Mouse (Mus musculus) liver, postnatal 0 days (tissue): ENCODE measurements at regions not wholly inside any gene's neighbourhood (a gene's known extent, or its start where the extent isn't known, plus 50 kb on each side); places are given as distances from the start of the nearest gene placed in this dataset.
"Not testable (repeated sequence)": the region's sequence is repeated elsewhere in the genome, so short reads cannot be mapped to it uniquely, and the experiment has no call there.

ENCODE experiments used
- ATAC-seq: fragments of 200-750 bp; cut with Nextera tagmentation; 2 replicates; pipeline ENCODE4 v1.8.0; 2017; ENCODE audit warnings: mild to moderate bottlenecking, moderate library complexity
- DNase-seq: peaks from one replicate; pipeline ENCODE4 v3.0.0-alpha.2; 2016
- H3K27ac ChIP-seq: fragments of 300-500 bp; sonication (generic); 2 replicates; pipeline ENCODE4 v1.5.1; 2014; ENCODE audit warnings: antibody characterized with exemption, moderate library complexity, mild to moderate bottlenecking, low read depth
- H3K27me3 ChIP-seq: fragments of 300-500 bp; sonication (generic); 2 replicates; pipeline ENCODE4 v1.6.1; 2014; ENCODE audit warnings: low read length, control low read depth, mixed read lengths; ENCODE audit not compliant: insufficient read depth
- H3K36me3 ChIP-seq: fragments of 300-500 bp; sonication (generic); replicated peaks from 2 replicates; pipeline ENCODE4 v1.6.1; 2014; ENCODE audit warnings: mild to moderate bottlenecking, control low read depth, low read length, moderate library complexity, mixed read lengths; ENCODE audit not compliant: insufficient read depth
- H3K4me1 ChIP-seq: fragments of 300-500 bp; sonication (generic); 2 replicates; pipeline ENCODE4 v1.6.1; 2014; ENCODE audit warnings: antibody characterized with exemption, mild to moderate bottlenecking, control low read depth; ENCODE audit not compliant: insufficient read depth
- H3K4me2 ChIP-seq: fragments of 300-500 bp; sonication (generic); 2 replicates; pipeline ENCODE4 v1.6.1; 2014; ENCODE audit warnings: low read depth, mild to moderate bottlenecking, low read length, moderate library complexity, mixed read lengths
- H3K4me3 ChIP-seq: fragments of 300-500 bp; sonication (generic); 2 replicates; pipeline ENCODE4 v1.5.1; 2014; ENCODE audit warnings: low read depth, low read length
- H3K9ac ChIP-seq: fragments of 300-500 bp; sonication (generic); replicated peaks from 2 replicates; pipeline ENCODE4 v1.6.1; 2014; ENCODE audit warnings: mild to moderate bottlenecking, moderate library complexity
- H3K9me3 ChIP-seq: fragments of 300-500 bp; sonication (generic); 2 replicates; pipeline ENCODE4 v1.6.1; 2016; ENCODE audit warnings: mild to moderate bottlenecking, control low read depth, low read length, mixed read lengths
- CTCF ChIP-seq: sonication (generic); IDR thresholded peaks from 2 replicates; pipeline ENCODE4 v1.5.1; 2016; ENCODE audit warnings: antibody characterized with exemption, low read depth
- EP300 ChIP-seq: IDR thresholded peaks from 2 replicates; pipeline ENCODE4 v1.6.1; 2016; ENCODE audit warnings: antibody characterized with exemption, low read depth, mild to moderate bottlenecking
- WGBS: fragments of 180-500 bp; shearing (Covaris S2); extraction: QIAGEN DNeasy Blood & Tissue Kit; methylation state at CpG from one replicate; pipeline ENCODE4 v1.1.7; 2014; ENCODE audit not compliant: insufficient replicate concordance; 5-methylcytosine and 5-hydroxymethylcytosine counted together

- Histone ChIP-seq H3K36me3 (no peaks in the 10 kb centered on the region), H3K27ac (no peak overlapping the region), H3K4me3 (no peak overlapping the region), H3K4me2 (no peak overlapping the region), H3K4me1 (no peaks in the 10 kb centered on the region), H3K27me3 (no peaks in the 10 kb centered on the region), H3K9me3 (no peaks in the 10 kb centered on the region), H3K9ac (no peak overlapping the region)
- ATAC-seq (no peak), DNase-seq (no peak)
- TF ChIP-seq CTCF: no peak
- TF ChIP-seq EP300: no peak
- 64% methylated on average over 2 of the region's 2 CpGs for WGBS
These were observed 1087.8 kb upstream of the Gje1 start for GRCm38 (mm10) chr10:15805791-15806190.

GRCm38 (mm10) chr10:15793185-15793584, 1075.2 kb upstream of the Gje1 start:
- not testable (repeated sequence) for H3K36me3 ChIP-seq, H3K27ac ChIP-seq, ATAC-seq, H3K4me1 ChIP-seq, H3K27me3 ChIP-seq, H3K4me2 ChIP-seq, H3K4me3 ChIP-seq, DNase-seq, H3K9ac ChIP-seq, H3K9me3 ChIP-seq

GRCm38 (mm10) chr10:15791473-15792269, 1073.7 kb upstream of the Gje1 start:
- H3K4me1 ChIP-seq: no peaks in the 10 kb centered on the region
- WGBS: 55% methylated on average over 7 of the region's 7 CpGs
- DNase-seq (no peak), ATAC-seq (no peak)
- no peak overlapping the region for H3K4me3 ChIP-seq
- no peaks in the 10 kb centered on the region for H3K36me3 ChIP-seq
- no peaks in the 10 kb centered on the region for H3K27me3 ChIP-seq
- no peak overlapping the region for H3K4me2 ChIP-seq
- H3K9me3 ChIP-seq: no peaks in the 10 kb centered on the region
- H3K9ac ChIP-seq: no peak overlapping the region
- no peak overlapping the region for H3K27ac ChIP-seq
- TF ChIP-seq EP300: no peak
- TF ChIP-seq CTCF: no peak

- DNase-seq: no peak
- Histone ChIP-seq H3K4me3 (no peak overlapping the region), H3K4me2 (no peak overlapping the region), H3K27me3 (no peaks in the 10 kb centered on the region), H3K36me3 (no peaks in the 10 kb centered on the region), H3K27ac (no peak overlapping the region), H3K4me1 (0 out of 2 replicates have a peak, but pooled peaks cover 3% of the 10 kb centered on the region), H3K9me3 (no peaks in the 10 kb centered on the region), H3K9ac (no peak overlapping the region)
- 51% methylated on average over 6 of the region's 6 CpGs for WGBS
- 0 out of 2 replicates have a peak, but pooled peaks have one; percentile 25 for ATAC-seq
- TF ChIP-seq CTCF (no peak), EP300 (no peak)
These were observed 1042.1 kb upstream of the Gje1 start for GRCm38 (mm10) chr10:15759983-15760723.

GRCm38 (mm10) chr10:15759576-15759975, 1041.6 kb upstream of the Gje1 start:
- ATAC-seq: no peak
- H3K4me2 ChIP-seq: no peak overlapping the region

GRCm38 (mm10) chr10:15757503-15757902, 1039.5 kb upstream of the Gje1 start:
- H3K36me3 ChIP-seq: no peaks in the 10 kb centered on the region
- TF ChIP-seq EP300 (no peak), CTCF (no peak)
- H3K27ac ChIP-seq: no peak overlapping the region
- DNase-seq (no peak), ATAC-seq (no peak)
- H3K27me3 ChIP-seq: no peaks in the 10 kb centered on the region
- H3K9me3 ChIP-seq: no peaks in the 10 kb centered on the region
- H3K4me3 ChIP-seq: no peak overlapping the region
- 0 out of 2 replicates have a peak, but pooled peaks cover 3% of the 10 kb centered on the region for H3K4me1 ChIP-seq
- 22% methylated on average over 1 of the region's 1 CpGs for WGBS
- H3K4me2 ChIP-seq: no peak overlapping the region
- no peak overlapping the region for H3K9ac ChIP-seq

More at GRCm38 (mm10) chr10:15759576-15759975, 1041.6 kb upstream of the Gje1 start:
- Histone ChIP-seq H3K9me3 (no peaks in the 10 kb centered on the region), H3K4me1 (0 out of 2 replicates have a peak, but pooled peaks cover 3% of the 10 kb centered on the region), H3K27ac (no peak overlapping the region), H3K36me3 (no peaks in the 10 kb centered on the region), H3K27me3 (no peaks in the 10 kb centered on the region), H3K4me3 (no peak overlapping the region), H3K9ac (no peak overlapping the region)
- 38% methylated on average over 3 of the region's 3 CpGs for WGBS
- DNase-seq: no peak
- TF ChIP-seq CTCF: no peak
- no peak for TF ChIP-seq EP300
